Mouse (Mus musculus) intestine, embryonic 15.5 days (tissue): ENCODE results near the gene Denr. TPM values are rescaled to one million over a fixed set of nuclear protein-coding genes. Genes with fewer than 3 reads are reported as not detected.
A peak's percentile ranks its signal among the peaks of the same experiment; 100 is the strongest.

Experiments
- ATAC-seq: fragments of 200-750 bp; cut with Nextera tagmentation; 2 replicates; pipeline ENCODE4 v1.8.0; 2017; ENCODE audit warnings: moderate TSS enrichment, moderate library complexity
- H3K27ac ChIP-seq: fragments of 300-500 bp; sonication (generic); 2 replicates; pipeline ENCODE4 v1.5.1; 2015; ENCODE audit warnings: mild to moderate bottlenecking, inconsistent platforms
- H3K27me3 ChIP-seq: fragments of 300-500 bp; sonication (generic); replicated peaks from 2 replicates; pipeline ENCODE4 v1.6.1; 2015; ENCODE audit warnings: inconsistent platforms
- H3K36me3 ChIP-seq: fragments of 300-500 bp; sonication (generic); 2 replicates; pipeline ENCODE4 v1.6.1; 2015; ENCODE audit warnings: inconsistent platforms
- H3K4me1 ChIP-seq: fragments of 300-500 bp; sonication (generic); replicated peaks from 2 replicates; pipeline ENCODE4 v1.6.1; 2015; ENCODE audit warnings: inconsistent platforms
- H3K4me2 ChIP-seq: fragments of 300-500 bp; sonication (generic); replicated peaks from 2 replicates; pipeline ENCODE4 v1.6.1; 2015; ENCODE audit warnings: mild to moderate bottlenecking, inconsistent platforms
- H3K4me3 ChIP-seq: fragments of 300-500 bp; sonication (generic); replicated peaks from 2 replicates; pipeline ENCODE4 v1.5.1; 2015; ENCODE audit warnings: inconsistent platforms
- H3K9ac ChIP-seq: fragments of 300-500 bp; sonication (generic); 2 replicates; pipeline ENCODE4 v1.6.1; 2015; ENCODE audit warnings: inconsistent platforms
- H3K9me3 ChIP-seq: fragments of 300-500 bp; sonication (generic); 2 replicates; pipeline ENCODE4 v1.6.1; 2016; ENCODE audit warnings: inconsistent platforms
- WGBS: fragments of 180-500 bp; shearing (Covaris S2); methylation state at CpG from one replicate; pipeline ENCODE4 v1.1.7; 2015; 5-methylcytosine and 5-hydroxymethylcytosine counted together
- polyA plus RNA-seq: library from polyadenylated mRNA; unstranded; fragments of >200 nt; fragmentation: Nextera tagmentation; extraction: Ambion mirVana; gene quantifications from 2 replicates; pipeline ENCODE4 v1.2.1, GENCODE M21; 2015

The Denr gene
- polyA plus RNA-seq, 1 experiment from 2014 or later, result 146 TPM

DNA sequence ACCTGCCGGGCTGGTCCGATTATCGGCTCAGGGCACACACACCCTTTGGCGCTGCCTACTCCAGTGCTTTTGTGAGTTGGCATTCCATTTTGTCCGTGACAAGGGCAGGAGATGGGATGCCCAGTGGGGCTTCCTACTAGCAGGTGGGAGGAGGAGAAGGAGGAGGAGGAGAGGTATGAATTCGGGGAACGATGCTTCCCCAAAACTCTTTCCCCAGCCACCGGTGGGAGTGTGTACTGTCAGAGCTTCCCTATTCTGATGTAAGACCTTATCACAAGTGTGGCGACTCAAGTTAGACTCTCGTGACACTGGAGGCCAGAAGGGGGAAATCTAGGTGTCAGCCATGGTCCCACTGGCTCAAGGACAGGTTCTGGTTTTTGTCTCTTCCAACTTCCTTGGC lies 22.6 kb upstream of the Denr start:
- Histone ChIP-seq H3K4me3 (no peak overlapping the region), H3K36me3 (no peaks in the 10 kb centered on the region), H3K4me2 (no peak overlapping the region), H3K9me3 (no peaks in the 10 kb centered on the region), H3K4me1 (peaks cover 11% of the 10 kb centered on the region), H3K27me3 (no peaks in the 10 kb centered on the region), H3K27ac (no peak overlapping the region), H3K9ac (no peak overlapping the region)
- ATAC-seq, result no peak
- WGBS, result 74% methylated on average over 10 of the region's 10 CpGs

DNA sequence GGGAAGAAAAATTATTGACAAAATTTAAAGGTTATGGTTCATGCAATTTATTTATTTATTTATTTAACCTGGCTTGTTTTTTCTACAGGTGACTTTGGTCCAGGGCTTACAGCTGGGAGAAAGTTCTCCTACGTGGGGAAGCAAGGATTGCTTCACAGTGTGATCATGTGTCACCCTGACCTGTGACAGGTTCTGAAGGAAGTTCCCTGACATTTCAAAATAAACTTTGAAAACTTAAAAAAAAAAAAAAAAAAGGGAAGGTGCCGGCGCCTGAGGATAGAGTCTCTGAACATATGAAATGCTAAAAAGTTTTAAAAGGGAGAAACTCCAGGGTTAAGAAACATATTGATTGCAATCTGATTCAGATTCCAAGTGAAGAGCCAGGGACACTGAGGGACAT lies 20.6 kb upstream of the Denr start:
- Histone ChIP-seq H3K9me3 (no peaks in the 10 kb centered on the region), H3K27ac (no peak overlapping the region), H3K27me3 (no peaks in the 10 kb centered on the region), H3K4me1 (no peaks in the 10 kb centered on the region), H3K9ac (no peak overlapping the region), H3K36me3 (no peaks in the 10 kb centered on the region), H3K4me3 (no peak overlapping the region), H3K4me2 (no peak overlapping the region)
- no peak for ATAC-seq
- 73% methylated on average over 3 of the region's 3 CpGs for WGBS

DNA sequence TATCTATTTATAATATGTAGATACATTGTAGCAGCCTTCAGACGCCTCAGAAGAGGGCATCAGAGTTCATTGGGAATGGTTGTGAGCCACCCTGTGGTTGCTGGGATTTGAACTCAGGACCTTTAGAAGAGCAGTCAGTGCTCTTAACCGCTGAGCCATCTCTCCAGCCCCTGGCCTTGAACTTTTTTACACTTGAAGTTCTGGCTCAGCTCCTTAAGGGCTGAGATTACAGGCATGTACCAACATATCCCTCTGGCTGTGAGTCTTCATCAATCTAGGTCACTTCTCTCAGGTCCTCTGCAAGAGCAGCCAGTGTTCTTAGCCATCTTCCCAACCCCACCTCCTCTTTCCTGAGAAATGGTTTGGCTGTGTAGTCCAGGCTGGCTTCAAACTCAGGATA lies 16.7 kb upstream of the Denr start:
- H3K27me3 ChIP-seq, result no peaks in the 10 kb centered on the region
- no peaks in the 10 kb centered on the region for H3K4me1 ChIP-seq
- no peak overlapping the region for H3K4me3 ChIP-seq
- no peaks in the 10 kb centered on the region for H3K36me3 ChIP-seq
- H3K27ac ChIP-seq, result no peak overlapping the region
- no peak overlapping the region for H3K4me2 ChIP-seq
- H3K9me3 ChIP-seq, result no peaks in the 10 kb centered on the region
- WGBS, result 78% methylated on average over 2 of the region's 2 CpGs
- ATAC-seq, result no peak
- no peak overlapping the region for H3K9ac ChIP-seq

DNA sequence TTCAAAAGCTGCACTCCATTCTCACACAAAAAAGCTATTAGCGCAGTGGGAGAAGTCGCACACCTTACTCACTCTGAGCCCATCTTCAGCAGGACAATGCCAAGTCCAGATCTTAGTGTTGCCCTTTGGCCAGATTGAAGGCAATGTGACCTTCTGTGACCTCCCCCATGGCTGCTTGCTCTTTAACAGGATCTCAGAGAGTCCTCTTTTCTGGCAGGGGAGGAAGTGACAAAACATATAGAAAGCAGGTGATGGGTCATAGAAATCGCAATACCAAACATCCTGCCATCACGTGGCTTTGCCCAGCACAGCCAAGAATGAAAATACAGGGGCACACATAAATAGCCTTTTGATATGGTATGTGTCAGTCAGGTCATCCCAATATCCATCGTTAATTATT lies 16.0 kb upstream of the Denr start:
- no peak overlapping the region for H3K4me2 ChIP-seq
- no peaks in the 10 kb centered on the region for H3K27me3 ChIP-seq
- no peak overlapping the region for H3K9ac ChIP-seq
- H3K36me3 ChIP-seq, result no peaks in the 10 kb centered on the region
- no peaks in the 10 kb centered on the region for H3K9me3 ChIP-seq
- no peak overlapping the region for H3K4me3 ChIP-seq
- ATAC-seq, result no peak
- no peaks in the 10 kb centered on the region for H3K4me1 ChIP-seq
- no peak overlapping the region for H3K27ac ChIP-seq
- 80% methylated on average over 5 of the region's 5 CpGs for WGBS

DNA sequence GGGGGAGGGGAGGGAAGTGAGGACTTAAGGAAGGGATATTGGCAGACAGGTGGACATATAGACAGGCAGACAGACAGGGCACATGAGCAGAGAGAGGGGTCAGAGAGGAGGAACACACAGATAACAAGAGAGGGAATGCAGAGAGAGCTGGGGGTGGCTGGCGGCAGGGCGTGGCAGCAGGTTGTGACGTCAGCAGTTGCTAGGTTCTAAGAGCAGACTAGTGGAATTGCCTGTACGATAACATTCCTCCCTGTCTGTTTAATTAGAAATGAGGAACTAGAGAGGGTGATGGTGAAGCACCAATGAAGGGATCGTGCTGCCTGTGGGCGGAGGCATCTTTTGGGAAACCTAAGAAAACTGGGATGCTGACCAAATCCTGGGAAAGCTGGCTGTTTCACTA lies 15.3 kb upstream of the Denr start:
- Histone ChIP-seq H3K36me3 (no peaks in the 10 kb centered on the region), H3K27ac (no peak overlapping the region), H3K4me2 (no peak overlapping the region), H3K9ac (no peak overlapping the region), H3K27me3 (no peaks in the 10 kb centered on the region), H3K4me3 (no peak overlapping the region), H3K9me3 (no peaks in the 10 kb centered on the region), H3K4me1 (no peaks in the 10 kb centered on the region)
- 0 out of 2 replicates have a peak, but pooled peaks have one; percentile 36 for ATAC-seq
- WGBS, result 41% methylated on average over 6 of the region's 6 CpGs

DNA sequence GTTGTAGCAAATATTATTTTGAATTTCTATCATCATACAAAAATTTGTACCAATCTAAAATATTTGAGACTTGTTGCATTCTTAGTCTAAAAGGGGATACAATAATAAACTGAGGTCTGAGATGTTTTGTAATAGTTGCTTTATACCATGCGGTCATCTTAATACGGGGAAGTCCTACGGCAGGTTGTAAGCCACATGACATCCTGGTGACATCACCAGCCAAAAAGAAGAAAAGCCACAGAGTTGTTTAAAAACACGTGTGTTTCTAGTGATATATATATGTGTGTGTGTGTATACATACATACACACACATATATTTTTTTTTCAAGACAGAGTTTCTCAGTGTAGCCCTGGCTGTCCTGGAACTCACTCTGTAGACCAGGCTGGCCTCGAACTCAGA lies 13.5 kb upstream of the Denr start:
- no peak for ATAC-seq
- H3K27ac ChIP-seq, result no peak overlapping the region
- H3K9ac ChIP-seq, result no peak overlapping the region
- H3K4me1 ChIP-seq, result no peaks in the 10 kb centered on the region
- 95% methylated on average over 5 of the region's 5 CpGs for WGBS
- H3K27me3 ChIP-seq, result no peaks in the 10 kb centered on the region
- H3K9me3 ChIP-seq, result no peaks in the 10 kb centered on the region
- no peak overlapping the region for H3K4me2 ChIP-seq
- H3K4me3 ChIP-seq, result no peak overlapping the region
- H3K36me3 ChIP-seq, result no peaks in the 10 kb centered on the region

DNA sequence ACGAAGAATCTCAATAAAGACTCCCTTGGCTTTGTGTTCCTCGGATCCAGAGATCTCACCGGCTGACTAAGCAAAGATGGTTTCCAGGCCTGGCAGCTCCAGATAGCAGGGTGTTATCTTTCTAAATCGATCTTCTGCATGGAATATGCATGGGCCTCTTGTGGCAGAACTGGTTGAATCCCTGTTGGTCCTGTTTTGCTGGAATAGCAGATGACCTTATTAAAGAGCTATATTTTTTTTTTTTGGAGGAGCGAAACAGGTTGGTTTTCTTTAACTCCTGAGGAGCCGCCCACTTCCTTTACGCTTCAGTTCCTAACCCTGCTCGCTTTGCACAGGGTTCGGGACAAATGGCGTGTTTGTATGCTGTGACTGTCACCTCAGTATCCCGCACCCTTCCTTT lies 10.6 kb upstream of the Denr start:
- Histone ChIP-seq H3K4me2 (no peak overlapping the region), H3K36me3 (no peaks in the 10 kb centered on the region), H3K27ac (no peak overlapping the region), H3K4me3 (no peak overlapping the region), H3K4me1 (no peaks in the 10 kb centered on the region), H3K27me3 (no peaks in the 10 kb centered on the region), H3K9ac (no peak overlapping the region), H3K9me3 (no peaks in the 10 kb centered on the region)
- peak; percentile 39; the same call in 1 of the 2 replicates for ATAC-seq
- WGBS, result 66% methylated on average over 11 of the region's 11 CpGs

DNA sequence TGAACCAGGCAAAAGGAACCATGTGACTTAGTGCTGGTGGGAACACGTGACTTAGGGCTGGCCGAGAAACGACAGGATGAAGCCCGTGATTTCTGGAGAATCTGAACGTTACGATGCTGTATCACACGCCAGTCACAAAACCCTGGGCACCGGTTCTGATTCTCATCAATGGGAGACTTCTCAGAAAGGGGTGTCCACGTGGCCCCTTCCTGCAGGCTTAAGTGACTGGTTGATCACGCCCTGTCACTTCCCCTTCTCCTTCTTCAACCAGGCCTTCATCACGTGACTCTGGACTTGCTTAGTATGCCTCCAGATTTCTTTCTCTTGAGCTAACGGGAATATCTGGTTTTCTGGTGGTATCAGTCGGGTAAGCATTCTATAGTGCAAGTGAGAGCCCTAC lies 9.6 kb upstream of the Denr start:
- no peak for ATAC-seq

DNA sequence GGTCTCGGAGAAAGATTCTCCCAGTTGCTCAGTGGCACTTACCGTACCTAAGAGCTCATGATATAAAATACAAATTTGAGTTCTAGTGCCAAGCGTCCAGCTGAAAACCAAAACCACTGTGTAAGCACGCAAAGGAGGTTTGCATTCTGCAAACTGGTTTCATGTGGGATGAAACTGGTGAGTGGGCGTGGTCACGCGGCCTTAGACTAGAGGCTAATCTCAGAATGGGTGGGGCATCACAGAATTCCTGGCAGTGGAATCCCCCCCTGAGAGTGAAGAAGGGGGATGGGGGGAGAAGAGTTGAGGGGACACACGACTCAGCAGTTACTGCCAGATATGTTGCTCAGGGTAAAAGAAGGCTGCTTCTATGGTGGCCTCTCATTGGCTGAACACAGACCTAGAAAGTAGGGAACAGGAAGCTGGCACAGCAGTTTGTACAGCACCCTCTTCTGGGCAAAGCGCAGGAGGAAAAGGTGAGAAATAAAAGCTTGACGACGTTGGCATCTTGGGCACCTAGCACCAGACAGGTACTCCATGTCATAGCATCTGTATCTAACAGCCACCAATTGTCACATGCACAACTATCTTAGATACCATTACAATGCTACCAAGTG lies 2.8 kb upstream of the Denr start:
- H3K27me3 ChIP-seq, result no peaks in the 10 kb centered on the region

More for the DNA sequence above, 9.6 kb upstream of the Denr start:
- Histone ChIP-seq H3K27ac (no peak overlapping the region), H3K27me3 (no peaks in the 10 kb centered on the region), H3K36me3 (no peaks in the 10 kb centered on the region), H3K9me3 (no peaks in the 10 kb centered on the region), H3K4me2 (no peak overlapping the region), H3K9ac (no peak overlapping the region), H3K4me3 (no peak overlapping the region), H3K4me1 (no peaks in the 10 kb centered on the region)
- WGBS, result 83% methylated on average over 13 of the region's 13 CpGs

DNA sequence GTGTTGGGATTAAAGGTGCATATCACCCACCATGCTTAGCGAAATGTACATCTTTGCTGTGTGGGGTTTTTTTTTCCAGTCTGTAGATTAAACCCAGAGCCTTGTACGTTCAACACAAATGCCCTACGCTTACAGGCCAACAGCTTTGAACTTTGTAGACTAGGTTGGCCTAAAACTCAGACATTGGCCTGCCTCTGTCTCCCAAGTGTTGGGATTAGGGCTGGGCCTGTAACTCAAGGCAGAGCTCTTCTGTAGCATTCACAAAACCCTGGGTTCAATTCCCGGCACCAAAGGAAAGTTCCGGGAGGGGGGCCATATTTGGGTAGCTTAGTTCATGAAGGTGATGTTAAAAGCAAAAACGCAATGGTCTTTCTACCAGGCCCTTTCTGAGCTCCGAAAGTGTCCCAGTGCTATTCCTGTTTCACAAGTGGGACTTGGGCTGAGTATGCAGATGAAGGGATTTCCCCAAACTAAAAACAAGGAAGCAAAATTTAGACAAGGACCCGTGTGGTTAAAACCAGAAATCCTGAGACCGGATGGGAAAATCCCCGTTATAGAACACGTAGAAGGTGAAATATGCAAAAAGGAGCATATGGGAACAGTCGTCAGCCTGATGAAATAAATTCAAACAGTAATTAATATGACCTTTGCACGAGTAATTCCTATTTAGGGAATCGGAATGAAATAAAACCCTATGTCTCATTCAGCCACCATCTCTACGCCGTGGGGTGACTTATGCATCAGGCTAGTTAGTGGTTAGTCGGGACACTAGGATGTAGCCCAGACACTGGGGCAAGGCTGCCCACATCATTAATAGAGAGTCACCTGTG lies 614 bp upstream of the Denr start:
- no peak overlapping the region for H3K27ac ChIP-seq
- no peak for ATAC-seq
- 70% methylated on average over 17 of the region's 17 CpGs for WGBS

More for the DNA sequence above, 2.8 kb upstream of the Denr start:
- Histone ChIP-seq H3K27ac (no peak overlapping the region), H3K4me2 (no peak overlapping the region), H3K4me1 (peaks cover 10% of the 10 kb centered on the region), H3K9me3 (no peaks in the 10 kb centered on the region), H3K4me3 (no peak overlapping the region), H3K9ac (no peak overlapping the region), H3K36me3 (no peaks in the 10 kb centered on the region)
- no peak for ATAC-seq
- WGBS, result 69% methylated on average over 11 of the region's 11 CpGs

DNA sequence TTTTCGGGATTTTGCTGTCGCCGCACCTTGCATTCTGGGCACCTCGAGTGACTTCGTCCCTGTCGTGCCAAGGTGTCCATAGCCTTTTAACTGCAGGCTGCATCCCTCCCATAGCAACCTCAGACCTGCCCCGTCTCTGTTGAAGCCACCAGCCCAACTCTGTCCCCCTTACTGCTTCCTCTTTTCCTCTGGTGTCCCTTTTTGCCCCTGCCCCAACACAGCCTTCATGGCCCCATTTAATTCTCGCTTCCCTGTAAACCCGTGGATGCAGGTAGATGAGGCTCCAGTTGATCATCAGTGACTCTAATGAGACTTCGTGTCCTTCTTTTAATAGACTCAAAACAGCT lies 629 bp downstream of the Denr start:
- Histone ChIP-seq H3K9me3 (no peaks in the 10 kb centered on the region), H3K9ac (peak overlapping the region; percentile 98), H3K36me3 (peaks cover 8% of the 10 kb centered on the region), H3K4me2 (peak overlapping the region; percentile 76), H3K4me3 (peak overlapping the region; percentile 99), H3K27me3 (no peaks in the 10 kb centered on the region), H3K4me1 (peaks cover 10% of the 10 kb centered on the region), H3K27ac (peak overlapping the region; percentile 85)
- 4% methylated on average over 10 of the region's 10 CpGs for WGBS
- no peak for ATAC-seq

More for the DNA sequence above, 614 bp upstream of the Denr start:
- no peaks in the 10 kb centered on the region for H3K27me3 ChIP-seq
- H3K36me3 ChIP-seq, result peaks cover 5% of the 10 kb centered on the region
- H3K9me3 ChIP-seq, result no peaks in the 10 kb centered on the region
- H3K4me3 ChIP-seq, result no peak overlapping the region; the same call in 1 of the 2 replicates
- H3K4me2 ChIP-seq, result peak overlapping the region; percentile 43
- H3K4me1 ChIP-seq, result peaks cover 10% of the 10 kb centered on the region
- no peak overlapping the region for H3K9ac ChIP-seq

DNA sequence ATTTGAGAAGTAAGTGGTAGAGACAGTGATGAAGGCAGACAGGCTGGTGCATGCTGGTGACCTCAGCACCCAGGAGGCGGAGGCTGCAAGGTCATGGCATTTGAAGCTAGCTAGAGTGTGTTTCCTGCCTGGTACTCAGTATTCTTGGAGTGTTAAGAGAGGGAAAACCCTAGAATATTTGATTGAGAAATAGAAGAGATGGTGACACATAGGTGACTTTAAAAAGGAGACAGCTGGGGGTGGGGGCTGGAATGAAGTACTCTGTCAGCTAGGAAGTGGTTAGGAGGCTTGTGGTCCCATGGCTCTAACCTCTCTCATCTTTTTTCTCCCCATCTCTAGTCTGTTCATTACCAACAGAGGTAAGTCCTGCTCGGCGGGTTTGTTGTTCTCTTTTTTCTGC lies 7.9 kb downstream of the Denr start:
- ATAC-seq, result no peak
- Histone ChIP-seq H3K4me2 (no peak overlapping the region), H3K36me3 (peaks cover 20% of the 10 kb centered on the region), H3K27me3 (no peaks in the 10 kb centered on the region), H3K4me3 (no peak overlapping the region), H3K27ac (no peak overlapping the region), H3K9me3 (no peaks in the 10 kb centered on the region), H3K9ac (no peak overlapping the region), H3K4me1 (no peaks in the 10 kb centered on the region)
- WGBS, result 96% methylated on average over 3 of the region's 3 CpGs

DNA sequence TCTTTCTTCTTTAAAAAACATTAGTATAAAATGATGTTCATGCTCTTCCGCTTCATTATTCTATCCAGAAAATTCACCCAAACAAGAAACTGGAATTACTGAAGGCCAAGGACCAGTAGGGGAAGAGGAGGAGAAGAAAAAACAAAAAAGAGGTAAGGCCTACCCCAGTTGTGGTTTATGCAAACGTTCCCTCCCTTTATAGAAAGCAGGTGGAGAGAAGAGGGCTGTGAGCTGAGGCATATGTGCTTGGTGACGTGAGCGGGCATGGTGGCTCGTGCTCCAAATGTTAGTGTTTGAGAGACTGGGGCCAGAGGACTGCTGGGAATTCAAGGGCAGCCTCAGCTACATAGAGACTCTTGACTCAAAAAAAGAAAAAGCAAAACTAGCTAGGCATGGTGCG lies 15.1 kb downstream of the Denr start:
- peaks cover 37% of the 10 kb centered on the region for H3K36me3 ChIP-seq
- H3K4me3 ChIP-seq, result no peak overlapping the region
- no peaks in the 10 kb centered on the region for H3K9me3 ChIP-seq
- no peaks in the 10 kb centered on the region for H3K4me1 ChIP-seq
- ATAC-seq, result no peak
- no peak overlapping the region for H3K27ac ChIP-seq
- no peaks in the 10 kb centered on the region for H3K27me3 ChIP-seq
- WGBS, result 91% methylated on average over 6 of the region's 6 CpGs
- no peak overlapping the region for H3K9ac ChIP-seq
- H3K4me2 ChIP-seq, result no peak overlapping the region
